Mouse (Mus musculus): ENCODE results near the gene Cd44.

DNA sequence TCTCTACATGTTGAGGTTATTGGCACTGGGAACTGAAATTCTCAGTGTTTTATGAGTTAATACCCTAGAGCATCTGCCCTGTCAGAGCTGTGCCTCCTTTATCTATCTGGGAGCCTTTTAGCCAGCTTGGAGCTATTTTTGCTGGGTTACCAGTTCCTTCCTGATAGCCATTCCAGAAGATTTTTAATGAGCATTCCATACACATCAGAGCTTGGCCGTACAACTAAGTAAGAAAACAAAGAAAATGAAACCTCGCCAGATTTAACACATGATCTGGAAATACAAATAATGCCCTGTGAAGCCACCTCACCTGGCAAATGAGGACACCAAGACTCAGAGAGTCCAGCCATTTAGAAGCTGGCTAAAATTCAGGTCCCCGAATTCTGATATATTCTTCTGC lies 138.3 kb downstream of the Cd44 start:
- no peak for TF ChIP-seq POLR2A (IDR thresholded peaks at IDR 0.05; ENCODE audit: low read depth, low read length)
- no peak for TF ChIP-seq CHD2 (IDR thresholded peaks at IDR 0.05; ENCODE audit: low read length)
- TF ChIP-seq CTCF (conservative IDR thresholded peaks at IDR 0.05 in 1 of 2, IDR thresholded peaks at IDR 0.05 in 1 of 2; ENCODE audit: low read depth in 2 of 2, low read length in 2 of 2): no peak
- no peak for TF ChIP-seq ETS1 (conservative IDR thresholded peaks at IDR 0.05; ENCODE audit: low read depth, low read length)

All from CH12.LX (cell line).